Mouse (Mus musculus): ENCODE data around the gene Gde1. TPM values are rescaled to one million over a fixed set of nuclear protein-coding genes. Genes with fewer than 3 reads are reported as not detected.

Gene Gde1
- polyA plus RNA-seq, 1 experiment from 2014 or later: 64.2 TPM

- whole genome bisulfite sequencing: under 1% methylated on average over 48 of the region's 48 CpGs
- Histone ChIP-seq H3K4me1 (replicated peaks; ENCODE audit: control insufficient read depth, insufficient read depth, low read length) (0 out of 2 replicates have a peak, but pooled peaks cover 5% of the 10 kb centered on the region), H3K27ac (ENCODE audit: low read depth, low read length) (no peak within 1 kb of the TSS), H3K9ac (ENCODE audit: low read depth, low read length) (peak within 1 kb of the TSS; percentile 71), H3K36me3 (ENCODE audit: control insufficient read depth, insufficient read depth, low read length) (0 out of 2 replicates have a peak, but pooled peaks cover 2% of the 10 kb centered on the region), H3K4me3 (ENCODE audit: low read depth, low read length) (peak within 1 kb of the TSS; percentile 91), H3K4me2 (peak within 1 kb of the TSS; percentile 78), H3K9me3 (ENCODE audit: control insufficient read depth, low read length) (no peaks in the 10 kb centered on the region), H3K27me3 (replicated peaks; ENCODE audit: control insufficient read depth, insufficient read depth, low read length) (no peaks in the 10 kb centered on the region)
- ATAC-seq (replicated peaks; ENCODE audit: low FRiP score) (peak; percentile 96), DNase-seq (ENCODE audit: low spot score) (peak; percentile 90)
These were observed 6.9 kb upstream of the Gde1 start, which contains the start of gene Ccp110 for GRCm38 (mm10) chr7:118712228-118713173. TSS of gene Ccp110 (plus strand) at chr7:118712552.

- Histone ChIP-seq H3K4me1 (replicated peaks; ENCODE audit: control insufficient read depth, insufficient read depth, low read length) (peaks cover 8% of the 10 kb centered on the region), H3K9me3 (ENCODE audit: control insufficient read depth, low read length) (no peaks in the 10 kb centered on the region), H3K27ac (ENCODE audit: low read depth, low read length) (no peak overlapping the region), H3K4me3 (ENCODE audit: low read depth, low read length) (no peak overlapping the region), H3K4me2 (no peak overlapping the region), H3K27me3 (replicated peaks; ENCODE audit: control insufficient read depth, insufficient read depth, low read length) (no peaks in the 10 kb centered on the region), H3K36me3 (ENCODE audit: control insufficient read depth, insufficient read depth, low read length) (0 out of 2 replicates have a peak, but pooled peaks cover 2% of the 10 kb centered on the region), H3K9ac (ENCODE audit: low read depth, low read length) (no peak overlapping the region)
- ATAC-seq (replicated peaks; ENCODE audit: low FRiP score) (no peak), DNase-seq (ENCODE audit: low spot score) (no peak)
- WGBS: 62% methylated on average over 5 of the region's 5 CpGs
These were observed 5.2 kb upstream of the Gde1 start for GRCm38 (mm10) chr7:118710776-118711175.

DNA sequence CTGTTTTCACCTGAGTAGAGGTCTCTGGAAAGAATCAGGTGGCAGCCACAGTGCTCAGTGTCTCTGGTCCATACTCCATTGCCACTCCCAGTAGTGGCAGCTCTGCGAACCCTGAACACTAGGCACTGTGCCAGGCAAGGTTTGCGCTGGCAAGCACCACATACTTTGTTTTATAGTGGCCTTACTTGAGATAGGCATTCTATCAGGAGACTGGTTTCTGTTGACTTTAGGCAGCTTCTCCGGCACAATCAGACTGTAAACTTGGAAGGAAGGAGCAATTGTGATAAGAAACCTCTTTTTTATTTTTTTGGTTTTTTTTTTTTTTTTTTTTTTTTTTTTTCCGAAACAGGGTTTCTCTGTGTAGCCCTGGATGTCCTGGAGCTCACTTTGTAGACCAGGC is 2.4 kb upstream of the Gde1 start:
- Histone ChIP-seq H3K27me3 (replicated peaks; ENCODE audit: control insufficient read depth, insufficient read depth, low read length) (no peaks in the 10 kb centered on the region), H3K9me3 (ENCODE audit: control insufficient read depth, low read length) (no peaks in the 10 kb centered on the region), H3K4me3 (ENCODE audit: low read depth, low read length) (no peak overlapping the region), H3K9ac (ENCODE audit: low read depth, low read length) (no peak overlapping the region), H3K27ac (ENCODE audit: low read depth, low read length) (no peak overlapping the region), H3K4me1 (replicated peaks; ENCODE audit: control insufficient read depth, insufficient read depth, low read length) (peaks cover 13% of the 10 kb centered on the region), H3K4me2 (no peak overlapping the region), H3K36me3 (ENCODE audit: control insufficient read depth, insufficient read depth, low read length) (no peaks in the 10 kb centered on the region)
- 83% methylated on average over 3 of the region's 4 CpGs for WGBS
- no peak for DNase-seq (ENCODE audit: low spot score)
- no peak for ATAC-seq (replicated peaks; ENCODE audit: low FRiP score)

- Histone ChIP-seq H3K36me3 (ENCODE audit: control insufficient read depth, insufficient read depth, low read length) (no peaks in the 10 kb centered on the region), H3K9ac (ENCODE audit: low read depth, low read length) (no peak overlapping the region), H3K27me3 (replicated peaks; ENCODE audit: control insufficient read depth, insufficient read depth, low read length) (no peaks in the 10 kb centered on the region), H3K4me3 (ENCODE audit: low read depth, low read length) (no peak overlapping the region), H3K9me3 (ENCODE audit: control insufficient read depth, low read length) (no peaks in the 10 kb centered on the region), H3K4me2 (no peak overlapping the region), H3K27ac (ENCODE audit: low read depth, low read length) (no peak overlapping the region), H3K4me1 (replicated peaks; ENCODE audit: control insufficient read depth, insufficient read depth, low read length) (peaks cover 13% of the 10 kb centered on the region)
- 63% methylated on average over 2 of the region's 2 CpGs for WGBS
- ATAC-seq (replicated peaks; ENCODE audit: low FRiP score): no peak
- no peak for DNase-seq (ENCODE audit: low spot score)
These were observed 1.6 kb upstream of the Gde1 start for GRCm38 (mm10) chr7:118707216-118707615.

- Histone ChIP-seq H3K9me3 (ENCODE audit: control insufficient read depth, low read length) (no peaks in the 10 kb centered on the region), H3K4me1 (replicated peaks; ENCODE audit: control insufficient read depth, insufficient read depth, low read length) (peaks cover 13% of the 10 kb centered on the region), H3K4me3 (ENCODE audit: low read depth, low read length) (no peak overlapping the region), H3K27ac (ENCODE audit: low read depth, low read length) (no peak overlapping the region), H3K9ac (ENCODE audit: low read depth, low read length) (no peak overlapping the region), H3K27me3 (replicated peaks; ENCODE audit: control insufficient read depth, insufficient read depth, low read length) (no peaks in the 10 kb centered on the region), H3K36me3 (ENCODE audit: control insufficient read depth, insufficient read depth, low read length) (no peaks in the 10 kb centered on the region), H3K4me2 (no peak overlapping the region)
- WGBS: 88% methylated on average over 5 of the region's 5 CpGs
- ATAC-seq (replicated peaks; ENCODE audit: low FRiP score): no peak
- DNase-seq (ENCODE audit: low spot score): no peak
These were observed 910 bp upstream of the Gde1 start for GRCm38 (mm10) chr7:118706488-118706887.

DNA sequence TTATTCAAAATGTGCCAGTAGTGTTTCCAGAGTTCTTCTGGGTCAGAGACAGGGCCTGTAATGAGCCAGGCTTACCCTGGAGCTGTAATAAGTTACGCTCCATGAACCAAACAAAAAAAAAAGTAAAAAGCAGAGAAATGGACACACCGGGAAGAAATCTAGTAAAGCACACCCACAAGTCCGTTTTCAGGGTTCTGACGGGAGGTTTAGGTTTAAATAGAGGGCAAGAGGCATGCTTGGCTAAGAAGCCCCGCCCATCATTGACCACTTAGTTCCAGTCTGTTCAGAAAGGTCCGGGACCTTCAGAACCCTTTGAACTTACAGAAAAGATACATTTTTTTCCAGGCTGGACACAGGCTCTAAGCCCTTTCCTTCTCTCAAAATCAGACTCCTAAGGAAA is 473 bp upstream of the Gde1 start:
- no peak overlapping the region; the same call in 1 of the 2 replicates for H3K27ac ChIP-seq (ENCODE audit: low read depth, low read length)
- 49% methylated on average over 6 of the region's 6 CpGs for WGBS
- H3K9ac ChIP-seq (ENCODE audit: low read depth, low read length): peak overlapping the region; percentile 90
- peaks cover 13% of the 10 kb centered on the region for H3K4me1 ChIP-seq (replicated peaks; ENCODE audit: control insufficient read depth, insufficient read depth, low read length)
- DNase-seq (ENCODE audit: low spot score) (no peak), ATAC-seq (replicated peaks; ENCODE audit: low FRiP score) (no peak)
- H3K9me3 ChIP-seq (ENCODE audit: control insufficient read depth, low read length): no peaks in the 10 kb centered on the region
- H3K4me2 ChIP-seq: peak overlapping the region; percentile 84
- H3K36me3 ChIP-seq (ENCODE audit: control insufficient read depth, insufficient read depth, low read length): no peaks in the 10 kb centered on the region
- H3K4me3 ChIP-seq (ENCODE audit: low read depth, low read length): peak overlapping the region; percentile 92
- H3K27me3 ChIP-seq (replicated peaks; ENCODE audit: control insufficient read depth, insufficient read depth, low read length): no peaks in the 10 kb centered on the region

DNA sequence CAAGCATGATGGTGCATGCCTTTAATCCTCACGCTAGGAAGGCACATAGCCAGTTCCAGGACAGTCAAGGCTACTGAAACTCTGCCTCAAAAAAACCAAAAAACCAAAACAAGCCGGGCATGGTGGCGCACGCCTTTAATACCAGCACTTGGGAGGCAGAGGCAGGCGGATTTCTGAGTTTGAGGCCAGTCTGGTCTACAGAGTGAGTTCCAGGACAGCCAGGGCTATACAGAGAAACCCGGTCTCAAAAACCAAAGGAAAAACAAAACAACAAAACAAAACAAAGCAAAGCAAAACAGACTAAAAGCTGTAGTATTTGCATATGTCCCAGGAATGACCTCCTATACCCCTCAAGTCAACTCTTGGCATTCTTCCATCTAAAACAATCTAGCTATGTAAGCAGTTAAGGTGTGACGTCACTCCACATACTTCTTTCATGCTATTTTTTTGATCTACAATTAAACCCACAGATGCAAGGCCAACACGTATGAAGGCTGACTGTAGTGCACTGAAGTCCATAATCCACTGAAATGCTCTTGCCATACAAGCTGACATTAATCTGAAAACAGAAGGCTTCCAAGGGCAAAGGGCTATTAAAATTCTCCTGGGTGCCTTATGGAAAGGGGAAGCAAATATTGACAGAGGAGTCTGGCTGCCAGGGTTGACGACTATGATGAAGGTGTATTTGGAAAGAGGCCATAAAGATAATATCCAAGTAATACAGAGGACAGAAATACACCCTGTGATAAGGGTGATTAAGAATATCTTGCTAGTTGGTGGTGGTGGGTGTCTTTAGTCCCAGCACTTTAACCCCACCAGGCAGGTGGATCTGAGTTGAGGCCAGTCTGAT is 1.4 kb downstream of the Gde1 start:
- DNase-seq (ENCODE audit: low spot score) (no peak), ATAC-seq (replicated peaks; ENCODE audit: low FRiP score) (0 out of 2 replicates have a peak, but pooled peaks have one; percentile 7)
- H3K27ac ChIP-seq (ENCODE audit: low read depth, low read length): peak overlapping the region; percentile 81
- peak overlapping the region; percentile 92 for H3K4me3 ChIP-seq (ENCODE audit: low read depth, low read length)
- WGBS: 78% methylated on average over 9 of the region's 9 CpGs
- H3K36me3 ChIP-seq (ENCODE audit: control insufficient read depth, insufficient read depth, low read length): no peaks in the 10 kb centered on the region
- peak overlapping the region; percentile 90 for H3K9ac ChIP-seq (ENCODE audit: low read depth, low read length)
- H3K4me2 ChIP-seq: peak overlapping the region; percentile 84
- no peaks in the 10 kb centered on the region for H3K27me3 ChIP-seq (replicated peaks; ENCODE audit: control insufficient read depth, insufficient read depth, low read length)
- no peaks in the 10 kb centered on the region for H3K9me3 ChIP-seq (ENCODE audit: control insufficient read depth, low read length)
- H3K4me1 ChIP-seq (replicated peaks; ENCODE audit: control insufficient read depth, insufficient read depth, low read length): peaks cover 13% of the 10 kb centered on the region

- no peak overlapping the region for H3K9ac ChIP-seq (ENCODE audit: low read depth, low read length)
- no peak for ATAC-seq (replicated peaks; ENCODE audit: low FRiP score)
- H3K4me2 ChIP-seq: no peak overlapping the region
- no peaks in the 10 kb centered on the region for H3K9me3 ChIP-seq (ENCODE audit: control insufficient read depth, low read length)
- 84% methylated on average over 15 of the region's 15 CpGs for WGBS
- DNase-seq (ENCODE audit: low spot score): no peak
- no peaks in the 10 kb centered on the region for H3K27me3 ChIP-seq (replicated peaks; ENCODE audit: control insufficient read depth, insufficient read depth, low read length)
- H3K36me3 ChIP-seq (ENCODE audit: control insufficient read depth, insufficient read depth, low read length): peaks cover 4% of the 10 kb centered on the region
- no peak overlapping the region for H3K4me3 ChIP-seq (ENCODE audit: low read depth, low read length)
- H3K4me1 ChIP-seq (replicated peaks; ENCODE audit: control insufficient read depth, insufficient read depth, low read length): peaks cover 13% of the 10 kb centered on the region
- no peak overlapping the region for H3K27ac ChIP-seq (ENCODE audit: low read depth, low read length)
These were observed 2.4 kb downstream of the Gde1 start for GRCm38 (mm10) chr7:118703144-118703561.
